Mouse (Mus musculus): ENCODE measurements around the gene Gtpbp1. TPM values are rescaled to one million over a fixed set of nuclear protein-coding genes. Genes with fewer than 3 reads are reported as not detected.

Gene Gtpbp1
- polyA plus RNA-seq, 1 experiment = 15.4 TPM

DNA sequence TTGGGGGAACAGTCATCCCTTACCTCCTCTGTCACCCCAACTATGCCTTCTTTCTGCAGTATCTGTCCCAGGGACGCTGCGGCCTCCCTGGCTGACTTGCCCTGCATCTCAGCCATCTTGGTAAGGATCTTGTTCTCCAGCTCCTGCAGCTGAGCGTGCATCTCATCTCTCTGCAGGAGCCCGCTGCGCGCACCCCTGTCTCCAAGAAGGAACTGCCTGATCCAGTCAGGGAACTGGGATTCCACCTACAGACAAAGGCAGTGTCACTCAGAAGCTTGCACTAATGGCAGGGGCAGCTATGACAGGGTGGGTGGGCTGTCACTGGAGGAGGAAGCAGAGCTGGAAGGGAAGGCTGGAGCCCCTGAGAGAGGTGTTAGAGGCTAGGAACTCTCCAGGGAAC is 37.2 kb downstream of the Gtpbp1 start:
- Histone ChIP-seq H3K4me1 (ENCODE audit: control insufficient read depth, insufficient read depth, insufficient read length, low read length) (no peaks in the 10 kb centered on the region; the same call in 1 of the 2 replicates), H3K4me3 (ENCODE audit: insufficient read depth, low read depth, low read length) (no peak overlapping the region), H3K27ac (replicated peaks; ENCODE audit: low read depth, low read length) (no peak overlapping the region)

DNA sequence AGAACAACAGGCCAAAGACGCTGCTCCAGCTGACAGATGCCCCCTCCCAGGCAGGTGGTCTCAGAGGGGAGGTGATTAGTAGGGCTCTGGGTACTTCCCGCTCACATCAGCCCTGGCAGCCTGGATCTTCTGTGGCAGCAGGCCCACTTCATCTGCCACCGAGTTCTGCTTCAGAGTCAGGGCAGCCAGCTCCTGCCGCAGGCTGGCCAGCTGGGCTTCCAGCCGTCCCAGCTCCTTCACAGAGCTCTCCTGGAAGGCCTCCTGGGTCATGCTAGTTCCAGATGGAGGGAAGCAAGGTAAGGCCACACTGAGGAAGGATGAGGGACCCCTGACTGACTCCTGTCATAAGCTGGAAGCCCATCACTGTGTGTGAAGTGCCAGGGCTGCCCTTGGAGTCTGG is 37.7 kb downstream of the Gtpbp1 start:
- H3K4me1 ChIP-seq (ENCODE audit: control insufficient read depth, insufficient read depth, insufficient read length, low read length) = no peaks in the 10 kb centered on the region; the same call in 1 of the 2 replicates
- peak overlapping the region; percentile 46 for H3K27ac ChIP-seq (replicated peaks; ENCODE audit: low read depth, low read length)
- H3K4me3 ChIP-seq (ENCODE audit: insufficient read depth, low read depth, low read length) = no peak overlapping the region

DNA sequence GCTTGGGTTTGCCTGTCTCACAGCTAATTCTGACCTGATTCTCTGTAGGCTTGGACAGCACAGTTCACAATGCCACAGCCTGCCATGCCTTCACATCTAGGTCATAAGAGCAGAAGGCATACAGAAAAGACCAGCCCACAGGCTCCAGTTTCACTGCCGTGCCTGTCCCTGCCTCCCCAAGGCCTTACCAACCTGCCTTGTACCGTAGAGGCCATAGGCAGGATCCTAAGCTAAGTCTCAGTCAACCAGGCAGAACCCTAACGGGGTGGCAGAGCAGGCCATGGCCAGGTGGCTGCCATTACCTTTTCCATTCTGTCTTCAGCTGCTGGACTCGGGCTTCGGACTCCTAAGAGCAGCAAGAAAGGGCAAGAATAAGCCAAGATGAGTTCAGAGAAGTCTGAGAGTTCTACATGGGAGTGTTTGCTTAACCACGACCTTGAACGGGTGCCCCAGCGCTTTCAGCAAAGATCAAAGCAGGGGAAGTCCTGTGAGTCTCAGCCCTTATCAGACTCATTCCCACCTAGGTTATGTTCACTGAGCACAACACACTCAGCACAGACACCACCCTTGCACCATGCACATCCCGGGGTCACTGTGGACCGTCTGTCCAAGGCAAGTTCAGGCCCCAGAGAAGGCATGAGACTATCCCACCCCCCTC is 38.2 kb downstream of the Gtpbp1 start:
- peak overlapping the region; percentile 46 for H3K27ac ChIP-seq (replicated peaks; ENCODE audit: low read depth, low read length)
- peaks cover 3% of the 10 kb centered on the region for H3K4me1 ChIP-seq (ENCODE audit: control insufficient read depth, insufficient read depth, insufficient read length, low read length)
- no peak overlapping the region for H3K4me3 ChIP-seq (ENCODE audit: insufficient read depth, low read depth, low read length)

DNA sequence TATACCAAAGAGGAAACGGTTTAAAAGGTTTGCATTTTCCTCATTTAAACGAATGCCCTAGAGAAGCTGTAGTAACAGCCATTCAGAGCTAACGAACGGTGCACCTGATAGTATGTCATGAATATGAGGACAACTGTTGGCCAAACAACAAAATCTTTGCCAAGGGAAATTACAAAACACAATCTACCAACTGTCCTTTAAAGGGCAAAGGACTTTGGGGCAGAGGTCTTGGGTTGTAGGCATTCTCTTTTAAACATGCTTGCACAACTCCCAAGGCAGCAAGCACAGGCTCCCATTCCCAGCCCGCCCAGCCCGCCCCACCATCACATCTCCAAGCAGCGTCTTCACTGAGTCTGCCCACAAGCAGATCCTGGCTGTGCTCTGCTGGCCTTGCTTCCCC is 40.9 kb downstream of the Gtpbp1 start:
- no peak overlapping the region for H3K4me3 ChIP-seq (ENCODE audit: insufficient read depth, low read depth, low read length)
- H3K27ac ChIP-seq (replicated peaks; ENCODE audit: low read depth, low read length) = peak overlapping the region; percentile 41; the same call in 1 of the 2 replicates
- peaks cover 4% of the 10 kb centered on the region for H3K4me1 ChIP-seq (ENCODE audit: control insufficient read depth, insufficient read depth, insufficient read length, low read length)

DNA sequence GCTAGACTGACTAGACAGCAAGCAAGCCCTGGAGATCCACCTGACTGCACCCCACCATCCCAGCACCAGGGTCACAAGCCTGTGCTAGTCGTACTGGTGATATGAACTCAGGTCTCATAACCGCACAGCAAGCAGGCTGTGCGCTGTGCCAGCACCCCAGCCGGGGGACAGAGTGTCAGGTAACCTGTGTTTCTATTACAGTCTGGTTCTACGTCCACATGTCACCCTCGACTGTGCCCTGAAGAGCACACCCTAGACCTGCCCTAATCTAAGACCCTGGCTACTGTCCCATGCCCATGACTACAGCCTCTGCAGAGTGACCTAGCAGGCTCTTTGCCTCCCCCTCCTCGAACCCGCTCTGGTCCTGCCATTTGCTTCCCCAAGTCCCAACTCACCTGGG is 42.5 kb downstream of the Gtpbp1 start:
- Histone ChIP-seq H3K4me3 (ENCODE audit: insufficient read depth, low read depth, low read length) (0 out of 2 replicates have a peak overlapping the region, but pooled peaks have one; percentile 27), H3K27ac (replicated peaks; ENCODE audit: low read depth, low read length) (peak overlapping the region; percentile 1), H3K4me1 (ENCODE audit: control insufficient read depth, insufficient read depth, insufficient read length, low read length) (peaks cover 4% of the 10 kb centered on the region)

DNA sequence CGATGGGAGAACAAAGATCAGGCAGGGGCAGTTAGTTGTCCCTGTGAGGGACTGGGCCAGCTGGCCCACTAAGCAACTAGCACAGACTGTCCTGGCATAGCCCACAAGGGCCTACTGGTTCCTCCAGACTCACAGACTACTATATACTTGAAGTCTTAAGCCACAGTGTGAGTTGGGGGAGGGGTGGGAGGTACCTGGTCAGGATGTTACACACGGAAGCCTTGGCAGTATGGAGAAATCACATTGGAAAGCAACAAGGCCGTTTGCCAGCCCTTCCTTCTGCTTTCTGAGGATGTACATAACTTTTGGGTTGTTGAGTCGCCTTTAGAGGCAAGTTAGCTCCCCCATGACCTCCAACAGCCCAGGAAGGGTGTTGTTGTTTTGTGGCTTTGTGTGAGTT is 43.0 kb downstream of the Gtpbp1 start:
- Histone ChIP-seq H3K4me3 (ENCODE audit: insufficient read depth, low read depth, low read length) (peak overlapping the region; percentile 27; the same call in 1 of the 2 replicates), H3K4me1 (ENCODE audit: control insufficient read depth, insufficient read depth, insufficient read length, low read length) (peaks cover 4% of the 10 kb centered on the region), H3K27ac (replicated peaks; ENCODE audit: low read depth, low read length) (peak overlapping the region; percentile 61)

DNA sequence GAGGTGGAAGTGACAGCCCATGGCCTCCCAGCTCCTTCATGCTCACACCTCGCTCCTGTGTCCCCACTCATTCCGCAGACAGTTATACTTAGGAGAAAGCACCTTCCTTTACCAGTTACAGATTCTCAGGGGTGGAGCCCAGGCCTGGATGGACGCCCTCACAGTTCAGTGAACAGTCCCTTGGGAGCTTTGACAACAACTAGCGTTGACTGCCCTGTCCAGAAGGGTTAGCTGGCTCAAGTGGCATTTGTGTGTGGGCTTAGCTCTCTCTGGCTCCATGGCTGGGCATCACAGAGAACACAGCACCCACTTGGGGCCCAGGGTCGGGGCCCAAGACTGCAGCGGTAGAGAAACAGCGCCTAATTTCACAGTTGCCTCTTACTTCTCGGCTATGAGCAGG is 43.7 kb downstream of the Gtpbp1 start:
- Histone ChIP-seq H3K4me3 (ENCODE audit: insufficient read depth, low read depth, low read length) (peak overlapping the region; percentile 54), H3K27ac (replicated peaks; ENCODE audit: low read depth, low read length) (peak overlapping the region; percentile 99), H3K4me1 (ENCODE audit: control insufficient read depth, insufficient read depth, insufficient read length, low read length) (peaks cover 7% of the 10 kb centered on the region)

DNA sequence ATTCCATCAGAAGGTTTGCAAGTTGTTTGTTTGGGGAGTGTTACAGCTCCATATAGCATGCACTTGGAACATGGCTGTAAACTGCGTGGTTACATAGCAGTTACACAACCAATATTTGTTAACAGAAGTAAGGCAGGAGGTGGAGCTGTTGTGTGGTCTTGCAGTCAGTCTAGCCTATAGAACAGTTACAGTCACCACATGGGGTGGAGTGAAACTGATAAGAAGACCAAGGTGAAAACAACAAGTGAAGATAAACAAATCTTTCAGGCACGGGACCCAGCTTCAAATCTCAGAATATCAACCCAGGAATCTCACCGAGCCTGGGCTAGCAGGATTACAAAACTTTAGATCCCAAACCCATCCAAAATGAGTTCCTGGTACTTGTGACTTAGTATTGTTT is 50.1 kb downstream of the Gtpbp1 start:
- Histone ChIP-seq H3K4me1 (ENCODE audit: control insufficient read depth, insufficient read depth, insufficient read length, low read length) (peaks cover 17% of the 10 kb centered on the region), H3K4me3 (ENCODE audit: insufficient read depth, low read depth, low read length) (peak overlapping the region; percentile 91), H3K27ac (replicated peaks; ENCODE audit: low read depth, low read length) (no peak overlapping the region)

DNA sequence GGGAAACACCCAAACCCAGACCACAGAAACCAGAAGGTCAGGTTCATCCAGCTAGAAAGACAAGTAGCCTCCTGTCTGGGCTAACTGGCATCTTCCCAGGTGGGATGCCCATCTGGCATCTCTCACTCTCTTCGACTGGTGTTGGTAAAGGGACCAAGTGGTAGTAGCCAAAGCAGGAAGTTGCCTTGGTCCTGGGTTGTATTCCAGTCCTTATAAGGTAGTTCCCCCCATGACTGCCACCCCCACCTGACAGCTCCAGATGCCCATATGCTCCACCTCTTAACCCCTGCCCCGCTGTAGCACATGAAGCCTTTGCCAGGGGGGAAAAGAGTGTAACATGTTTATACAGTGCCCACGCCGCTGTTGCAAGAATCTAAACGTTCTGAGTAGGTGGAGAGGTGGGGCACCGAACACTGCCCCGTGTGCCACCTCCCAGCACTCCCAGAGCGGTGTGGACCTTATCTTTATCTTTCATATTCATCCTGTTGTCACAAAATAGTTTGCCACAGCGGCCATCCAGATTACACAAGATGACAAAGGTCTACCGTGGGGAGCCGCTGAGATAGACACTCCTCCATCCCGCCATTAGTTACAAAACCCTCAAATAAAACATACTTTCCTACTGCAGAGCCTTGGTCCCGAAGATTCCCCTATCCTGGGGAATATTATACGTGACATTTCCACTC is 50.7 kb downstream of the Gtpbp1 start:
- Histone ChIP-seq H3K4me1 (ENCODE audit: control insufficient read depth, insufficient read depth, insufficient read length, low read length) (peaks cover 17% of the 10 kb centered on the region), H3K4me3 (ENCODE audit: insufficient read depth, low read depth, low read length) (peak overlapping the region; percentile 91), H3K27ac (replicated peaks; ENCODE audit: low read depth, low read length) (peak overlapping the region; percentile 89)

DNA sequence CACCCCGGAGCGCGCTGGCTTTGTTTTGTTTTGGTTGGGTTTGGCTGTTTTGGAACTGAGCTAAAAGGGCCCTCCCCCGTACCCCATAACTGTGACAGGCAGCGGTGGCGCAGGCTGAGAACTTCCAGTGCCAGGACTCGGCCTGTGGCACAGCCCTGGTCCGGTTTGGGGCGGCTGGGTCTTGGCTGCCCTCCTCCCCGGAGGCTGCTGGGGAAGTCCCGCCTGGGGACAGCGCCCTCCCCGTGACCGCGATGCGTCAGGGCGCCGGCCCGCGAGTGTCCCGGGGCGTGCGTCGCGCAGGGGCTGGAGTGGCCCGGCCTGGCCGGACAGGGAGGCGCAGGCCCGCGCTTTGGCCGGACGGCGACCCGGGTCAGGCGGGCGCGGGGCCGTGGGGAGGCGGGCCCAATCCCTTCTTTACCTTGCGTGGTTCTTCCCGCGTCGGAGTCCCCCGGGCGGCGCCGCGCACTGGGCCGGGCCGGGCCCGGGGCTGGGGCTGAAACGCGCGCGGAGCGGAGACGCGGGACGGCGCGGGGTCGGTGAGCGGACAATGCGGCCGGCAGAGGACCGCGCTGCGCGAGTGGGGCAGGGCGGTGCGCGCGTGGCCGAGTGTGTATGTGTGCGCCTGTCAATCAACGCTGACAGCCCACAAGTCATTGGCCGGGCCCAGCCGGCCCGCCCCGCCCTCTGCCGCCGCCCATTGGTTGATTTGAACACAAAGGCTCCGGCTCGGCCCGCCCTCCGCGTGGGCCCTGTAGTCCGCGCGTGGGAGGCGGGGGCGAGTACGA is 51.5 kb downstream of the Gtpbp1 start, which contains the start of gene Sun2:
Gene Sun2 (minus strand): TSS at position 616 of the 785 bp plus-strand sequence.
- peak within 1 kb of the TSS; percentile 91 for H3K4me3 ChIP-seq (ENCODE audit: insufficient read depth, low read depth, low read length)
- peaks cover 17% of the 10 kb centered on the region for H3K4me1 ChIP-seq (ENCODE audit: control insufficient read depth, insufficient read depth, insufficient read length, low read length)
- H3K27ac ChIP-seq (replicated peaks; ENCODE audit: low read depth, low read length) = peak within 1 kb of the TSS; percentile 89

DNA sequence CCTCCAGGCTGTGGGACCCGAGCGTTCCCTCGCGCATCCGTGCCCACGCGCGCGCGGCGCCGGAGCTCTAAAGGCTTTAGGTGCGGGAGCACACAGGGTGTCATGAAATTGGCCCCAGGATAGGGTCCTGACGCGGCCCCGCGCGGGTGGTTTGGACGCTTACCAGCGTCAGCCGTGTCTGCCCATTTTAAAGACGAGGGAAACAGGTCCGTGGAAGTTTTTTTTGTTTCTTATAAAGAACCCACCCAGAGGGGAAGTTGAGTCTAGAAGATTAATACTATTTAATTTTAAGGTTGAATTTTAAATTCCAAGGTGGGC is 52.0 kb downstream of the Gtpbp1 start:
- H3K4me3 ChIP-seq (ENCODE audit: insufficient read depth, low read depth, low read length) = peak overlapping the region; percentile 91
- no peak overlapping the region for H3K27ac ChIP-seq (replicated peaks; ENCODE audit: low read depth, low read length)
- H3K4me1 ChIP-seq (ENCODE audit: control insufficient read depth, insufficient read depth, insufficient read length, low read length) = peaks cover 17% of the 10 kb centered on the region

DNA sequence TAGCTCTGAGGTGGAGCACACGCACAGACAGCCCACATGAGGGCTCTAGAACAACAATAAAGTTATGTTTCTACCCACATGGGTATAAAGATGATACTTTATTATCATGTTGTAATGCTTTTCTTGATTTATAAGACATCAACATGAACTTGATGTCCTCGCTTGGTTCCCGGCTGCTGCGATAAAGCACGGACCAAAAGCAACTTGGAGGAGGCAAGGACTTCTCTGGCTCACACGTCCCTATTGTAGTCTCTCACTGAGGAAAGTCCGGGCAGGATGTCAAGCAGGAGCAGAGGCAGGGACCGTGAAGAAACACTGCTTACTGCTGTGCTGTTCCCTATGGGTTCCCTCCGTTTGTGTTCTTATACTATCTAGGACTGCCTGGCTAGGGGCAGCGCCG is 53.4 kb downstream of the Gtpbp1 start:
- peaks cover 17% of the 10 kb centered on the region for H3K4me1 ChIP-seq (ENCODE audit: control insufficient read depth, insufficient read depth, insufficient read length, low read length)
- H3K27ac ChIP-seq (replicated peaks; ENCODE audit: low read depth, low read length) = no peak overlapping the region
- no peak overlapping the region for H3K4me3 ChIP-seq (ENCODE audit: insufficient read depth, low read depth, low read length)

DNA sequence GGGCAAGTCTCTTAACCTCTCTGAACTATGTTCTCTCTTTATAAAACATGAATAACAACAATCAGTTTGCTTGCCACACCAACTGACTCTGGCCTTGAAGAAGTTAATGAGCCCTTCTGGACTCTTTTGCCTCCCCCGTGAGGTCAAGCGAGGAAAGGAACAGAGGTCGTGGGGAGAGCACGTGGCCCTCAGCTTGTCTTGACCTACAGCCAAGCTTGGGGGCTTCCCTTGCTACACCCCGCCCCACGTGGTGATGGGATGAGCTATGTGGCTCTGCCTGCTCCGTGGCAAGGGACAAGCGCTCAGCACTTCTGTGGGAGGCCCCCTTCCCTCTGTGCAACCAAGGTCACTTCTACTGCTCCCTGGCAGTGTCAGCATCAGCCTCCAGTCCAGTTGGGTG is 54.1 kb downstream of the Gtpbp1 start:
- Histone ChIP-seq H3K4me3 (ENCODE audit: insufficient read depth, low read depth, low read length) (no peak overlapping the region), H3K27ac (replicated peaks; ENCODE audit: low read depth, low read length) (no peak overlapping the region), H3K4me1 (ENCODE audit: control insufficient read depth, insufficient read depth, insufficient read length, low read length) (peaks cover 11% of the 10 kb centered on the region; the same call in 1 of the 2 replicates)

DNA sequence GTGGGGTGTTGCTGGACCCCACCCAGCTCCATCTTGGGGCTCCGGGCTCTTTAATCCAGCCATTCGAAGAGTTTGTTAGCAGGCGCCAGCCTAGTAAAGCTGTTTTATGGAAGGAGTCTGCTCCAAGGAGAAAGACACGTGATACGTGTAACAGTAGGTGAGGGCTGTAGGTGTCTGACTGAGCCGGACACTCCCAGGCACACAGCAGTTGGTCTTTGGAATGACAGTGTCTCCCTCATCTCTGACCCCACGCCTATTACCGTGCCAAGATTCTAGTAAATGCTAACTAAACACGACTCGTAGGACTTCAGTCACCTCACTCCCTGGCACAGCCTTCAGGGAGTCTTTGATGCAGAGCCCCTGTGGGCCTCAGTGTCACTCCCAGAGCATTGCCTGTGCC is 54.7 kb downstream of the Gtpbp1 start:
- peaks cover 8% of the 10 kb centered on the region; the same call in 1 of the 2 replicates for H3K4me1 ChIP-seq (ENCODE audit: control insufficient read depth, insufficient read depth, insufficient read length, low read length)
- no peak overlapping the region for H3K27ac ChIP-seq (replicated peaks; ENCODE audit: low read depth, low read length)
- H3K4me3 ChIP-seq (ENCODE audit: insufficient read depth, low read depth, low read length) = no peak overlapping the region

DNA sequence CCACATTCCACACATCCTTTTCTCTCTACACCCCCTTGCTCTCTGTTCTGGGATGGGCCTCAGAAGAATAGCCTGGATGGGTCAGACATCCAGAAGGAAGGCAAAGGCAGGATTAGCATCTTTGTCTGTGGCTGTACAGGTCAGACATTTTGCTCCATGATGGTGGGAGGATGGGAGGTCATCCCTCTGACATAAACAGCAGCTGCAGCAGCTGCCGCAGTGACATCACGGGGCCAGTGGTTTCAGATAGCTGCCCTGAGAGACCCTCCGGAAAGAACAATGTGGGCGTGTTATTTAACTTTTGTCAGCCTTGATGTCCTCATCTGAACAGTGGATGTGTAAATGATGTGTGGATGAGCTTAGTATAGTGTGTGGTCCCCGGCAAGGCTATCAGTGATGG is 55.2 kb downstream of the Gtpbp1 start:
- Histone ChIP-seq H3K4me1 (ENCODE audit: control insufficient read depth, insufficient read depth, insufficient read length, low read length) (peaks cover 5% of the 10 kb centered on the region; the same call in 1 of the 2 replicates), H3K4me3 (ENCODE audit: insufficient read depth, low read depth, low read length) (no peak overlapping the region), H3K27ac (replicated peaks; ENCODE audit: low read depth, low read length) (no peak overlapping the region)

All from brown adipose tissue, adult 24 weeks (tissue).